Mouse (Mus musculus) stomach, embryonic 14.5 days (tissue): ENCODE measurements at regions not wholly inside any gene's neighbourhood (a gene's known extent, or its start where the extent isn't known, plus 50 kb on each side); places are given as distances from the start of the nearest gene placed in this dataset.
A peak's percentile ranks its signal among the peaks of the same experiment; 100 is the strongest.

Source experiments
- ATAC-seq: fragments of 200-750 bp; cut with Nextera tagmentation; 2 replicates; pipeline ENCODE4 v1.8.0; 2017; ENCODE audit warnings: low read depth, moderate TSS enrichment; ENCODE audit not compliant: insufficient number of reproducible peaks, insufficient read depth, low FRiP score
- H3K27ac ChIP-seq: fragments of 300-500 bp; sonication (generic); 2 replicates; pipeline ENCODE4 v1.5.1; 2014; ENCODE audit warnings: mild to moderate bottlenecking, low read length, moderate library complexity, mixed read lengths
- H3K27me3 ChIP-seq: fragments of 300-500 bp; sonication (generic); 2 replicates; pipeline ENCODE4 v1.6.1; 2014; ENCODE audit warnings: low read length, control low read depth, mixed read lengths; ENCODE audit not compliant: control insufficient read depth, insufficient read depth
- H3K36me3 ChIP-seq: fragments of 300-500 bp; sonication (generic); 2 replicates; pipeline ENCODE4 v1.6.1; 2014; ENCODE audit warnings: mild to moderate bottlenecking, control low read depth, low read length, moderate library complexity, mixed read lengths; ENCODE audit not compliant: control insufficient read depth, insufficient read depth
- H3K4me1 ChIP-seq: fragments of 300-500 bp; sonication (generic); 2 replicates; pipeline ENCODE4 v1.6.1; 2014; ENCODE audit warnings: low read length, control low read depth, mixed read lengths; ENCODE audit not compliant: control insufficient read depth, insufficient read depth
- H3K4me2 ChIP-seq: fragments of 300-500 bp; sonication (generic); replicated peaks from 2 replicates; pipeline ENCODE4 v1.6.1; 2014; ENCODE audit warnings: low read depth, low read length, control low read depth
- H3K4me3 ChIP-seq: fragments of 300-500 bp; sonication (generic); 2 replicates; pipeline ENCODE4 v1.5.1; 2014; ENCODE audit warnings: low read depth, low read length, control low read depth
- H3K9ac ChIP-seq: fragments of 300-500 bp; sonication (generic); replicated peaks from 2 replicates; pipeline ENCODE4 v1.6.1; 2014; ENCODE audit warnings: low read depth, mild to moderate bottlenecking, control low read depth, low read length, moderate library complexity, mixed read lengths
- H3K9me3 ChIP-seq: fragments of 300-500 bp; sonication (generic); 2 replicates; pipeline ENCODE4 v1.6.1; 2016; ENCODE audit warnings: low read depth, low read length, control low read depth; ENCODE audit not compliant: control insufficient read depth
- WGBS: fragments of 180-500 bp; shearing (Covaris S2); extraction: QIAGEN DNeasy Blood & Tissue Kit; methylation state at CpG from one replicate; pipeline ENCODE4 v1.1.7; 2014; 5-methylcytosine and 5-hydroxymethylcytosine counted together

GRCm38 (mm10) chr11:117419351-117419969 is 64.7 kb upstream of the Gm11733 start:
- H3K36me3 ChIP-seq, result no peaks in the 10 kb centered on the region
- H3K27me3 ChIP-seq, result peaks cover 6% of the 10 kb centered on the region; the same call in 1 of the 2 replicates
- H3K9me3 ChIP-seq, result no peaks in the 10 kb centered on the region
- WGBS, result 76% methylated on average over 9 of the region's 9 CpGs
- H3K4me3 ChIP-seq, result no peak overlapping the region
- H3K9ac ChIP-seq, result no peak overlapping the region
- no peak for ATAC-seq
- no peak overlapping the region for H3K4me2 ChIP-seq
- peaks cover 20% of the 10 kb centered on the region for H3K4me1 ChIP-seq
- no peak overlapping the region for H3K27ac ChIP-seq

DNA sequence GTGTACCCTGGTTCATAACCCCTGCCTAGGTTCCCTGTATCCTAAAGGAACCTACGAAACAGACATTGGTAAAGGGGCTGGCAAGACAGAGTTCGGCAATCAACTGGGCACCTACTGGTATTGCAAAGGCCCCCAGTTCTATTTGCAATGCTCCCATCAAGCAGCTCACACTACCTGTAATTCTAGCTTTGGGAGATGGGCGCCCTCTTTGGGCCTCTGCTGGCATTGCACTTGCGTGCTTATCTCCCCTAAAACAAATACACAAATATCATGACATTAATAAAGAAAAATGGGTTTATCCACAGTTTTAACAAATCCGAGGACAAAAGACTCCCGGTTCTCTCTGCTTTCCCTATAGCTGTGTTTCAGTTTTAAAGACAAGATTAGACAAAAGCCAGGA is 61.5 kb upstream of the Gm11733 start:
- Histone ChIP-seq H3K4me3 (no peak overlapping the region), H3K27ac (no peak overlapping the region), H3K9me3 (no peaks in the 10 kb centered on the region), H3K9ac (no peak overlapping the region), H3K27me3 (no peaks in the 10 kb centered on the region), H3K4me1 (peaks cover 4% of the 10 kb centered on the region; the same call in 1 of the 2 replicates), H3K4me2 (no peak overlapping the region), H3K36me3 (no peaks in the 10 kb centered on the region)
- 86% methylated on average over 6 of the region's 6 CpGs for WGBS
- ATAC-seq, result no peak

DNA sequence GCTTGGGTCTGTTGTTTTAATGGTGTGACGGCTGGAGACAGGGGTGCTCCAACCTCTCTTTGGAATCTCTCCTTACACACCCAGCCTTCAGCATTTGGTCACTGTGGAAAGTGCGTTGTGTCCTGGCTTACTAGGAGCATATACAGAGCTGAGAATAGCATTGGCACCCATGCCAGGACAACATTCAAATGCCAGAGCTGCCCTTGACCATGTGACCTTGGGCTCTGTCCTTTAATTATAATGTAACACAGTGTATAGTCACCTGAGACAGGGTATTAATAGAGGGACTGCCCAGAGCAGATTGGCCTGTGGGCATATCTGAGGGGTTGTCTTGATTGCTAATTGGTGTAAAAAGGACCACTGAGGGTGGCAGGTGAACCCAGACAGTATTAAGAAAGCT is 60.7 kb upstream of the Gm11733 start:
- no peak overlapping the region for H3K4me2 ChIP-seq
- H3K9ac ChIP-seq, result no peak overlapping the region
- ATAC-seq, result no peak
- H3K9me3 ChIP-seq, result no peaks in the 10 kb centered on the region
- 87% methylated on average over 2 of the region's 2 CpGs for WGBS
- no peak overlapping the region for H3K4me3 ChIP-seq
- no peak overlapping the region for H3K27ac ChIP-seq
- no peaks in the 10 kb centered on the region for H3K4me1 ChIP-seq
- no peaks in the 10 kb centered on the region for H3K36me3 ChIP-seq
- no peaks in the 10 kb centered on the region for H3K27me3 ChIP-seq

GRCm38 (mm10) chr11:117425466-117425865 is 58.7 kb upstream of the Gm11733 start:
- Histone ChIP-seq H3K27ac (no peak overlapping the region), H3K27me3 (no peaks in the 10 kb centered on the region), H3K4me1 (no peaks in the 10 kb centered on the region), H3K4me2 (no peak overlapping the region), H3K9me3 (no peaks in the 10 kb centered on the region), H3K36me3 (no peaks in the 10 kb centered on the region), H3K4me3 (no peak overlapping the region), H3K9ac (no peak overlapping the region)
- 43% methylated on average over 9 of the region's 9 CpGs for WGBS
- ATAC-seq, result no peak

GRCm38 (mm10) chr11:117425927-117426326 is 58.2 kb upstream of the Gm11733 start:
- no peaks in the 10 kb centered on the region for H3K9me3 ChIP-seq
- no peaks in the 10 kb centered on the region for H3K36me3 ChIP-seq
- 32% methylated on average over 12 of the region's 12 CpGs for WGBS
- H3K27ac ChIP-seq, result no peak overlapping the region
- no peaks in the 10 kb centered on the region for H3K4me1 ChIP-seq
- H3K4me2 ChIP-seq, result no peak overlapping the region
- ATAC-seq, result peak; percentile 53; the same call in 1 of the 2 replicates
- H3K4me3 ChIP-seq, result no peak overlapping the region
- H3K9ac ChIP-seq, result no peak overlapping the region
- no peaks in the 10 kb centered on the region for H3K27me3 ChIP-seq

GRCm38 (mm10) chr11:117426651-117427050 is 57.5 kb upstream of the Gm11733 start:
- Histone ChIP-seq H3K27me3 (no peaks in the 10 kb centered on the region), H3K27ac (no peak overlapping the region), H3K9me3 (no peaks in the 10 kb centered on the region), H3K9ac (no peak overlapping the region), H3K4me3 (no peak overlapping the region), H3K4me1 (no peaks in the 10 kb centered on the region), H3K36me3 (no peaks in the 10 kb centered on the region), H3K4me2 (no peak overlapping the region)
- ATAC-seq, result no peak
- WGBS, result 80% methylated on average over 4 of the region's 4 CpGs

DNA sequence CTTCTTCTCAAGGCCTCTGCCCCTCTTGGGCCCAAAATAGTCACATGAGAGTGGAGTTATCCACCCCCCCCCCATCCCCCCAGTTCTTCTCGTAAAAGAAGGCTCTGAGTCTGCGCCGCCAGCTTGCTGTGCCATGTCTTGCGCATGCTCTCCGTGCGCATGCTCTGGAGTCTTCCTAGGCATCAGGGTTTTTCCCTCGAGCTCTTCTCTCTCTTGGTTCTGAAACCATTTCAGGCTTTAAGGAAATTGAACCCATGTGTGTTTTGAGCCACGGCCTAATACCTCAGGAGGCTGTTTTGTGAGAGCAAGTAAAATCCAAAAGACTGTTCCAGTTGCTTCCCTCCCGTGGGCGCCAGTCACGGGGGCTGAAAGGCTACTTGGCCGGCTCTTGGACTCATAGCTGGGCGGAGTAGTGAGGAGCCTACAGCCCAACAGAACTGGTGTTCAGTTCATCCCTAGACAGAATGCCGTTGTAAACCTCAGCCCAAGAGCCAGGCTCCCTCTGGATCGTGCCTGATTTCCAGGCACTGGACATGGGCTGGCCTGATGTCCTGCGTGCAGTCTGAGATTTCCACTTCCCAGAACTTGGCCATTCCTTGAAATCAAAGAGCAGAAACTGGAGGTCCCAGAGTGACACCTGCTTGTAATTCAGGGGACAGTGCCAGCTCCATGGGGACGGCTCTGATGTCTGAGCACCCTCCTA is 56.2 kb upstream of the Gm11733 start:
- H3K4me2 ChIP-seq, result no peak overlapping the region
- no peaks in the 10 kb centered on the region for H3K4me1 ChIP-seq
- no peaks in the 10 kb centered on the region for H3K27me3 ChIP-seq
- H3K4me3 ChIP-seq, result no peak overlapping the region
- no peak overlapping the region for H3K27ac ChIP-seq
- no peak overlapping the region for H3K9ac ChIP-seq
- 87% methylated on average over 17 of the region's 17 CpGs for WGBS
- peaks cover 2% of the 10 kb centered on the region; the same call in 1 of the 2 replicates for H3K9me3 ChIP-seq
- no peak for ATAC-seq
- H3K36me3 ChIP-seq, result no peaks in the 10 kb centered on the region

DNA sequence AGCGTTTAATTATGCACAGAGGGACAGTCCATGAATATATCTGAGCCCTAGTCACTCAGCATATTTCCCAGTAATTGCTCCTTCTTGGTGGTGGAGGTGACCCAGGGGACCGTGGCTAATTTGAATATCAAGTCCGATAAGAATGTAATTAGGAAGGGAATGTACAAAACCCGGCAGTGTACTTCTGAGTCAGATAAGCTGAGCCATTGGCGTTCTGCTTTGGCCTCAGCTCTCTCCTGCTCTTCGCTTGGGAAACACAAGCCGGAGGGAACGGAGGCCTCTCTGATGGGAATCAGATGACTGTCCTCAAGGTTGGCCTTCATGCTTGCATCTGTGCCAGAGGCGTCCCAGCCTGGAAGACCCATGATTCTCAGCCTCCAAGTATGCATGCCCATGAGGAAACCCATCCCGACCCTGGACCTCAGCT is 54.8 kb upstream of the Gm11733 start:
- H3K27me3 ChIP-seq, result no peaks in the 10 kb centered on the region
- no peak for ATAC-seq
- H3K4me3 ChIP-seq, result no peak overlapping the region
- no peaks in the 10 kb centered on the region for H3K4me1 ChIP-seq
- H3K36me3 ChIP-seq, result no peaks in the 10 kb centered on the region
- no peak overlapping the region for H3K9ac ChIP-seq
- H3K4me2 ChIP-seq, result no peak overlapping the region
- no peak overlapping the region for H3K27ac ChIP-seq
- peaks cover 4% of the 10 kb centered on the region; the same call in 1 of the 2 replicates for H3K9me3 ChIP-seq
- WGBS, result 78% methylated on average over 10 of the region's 10 CpGs
